Mouse (Mus musculus) hindbrain, embryonic 16.5 days (tissue): ENCODE results near the gene Spata21. TPM values are rescaled to one million over a fixed set of nuclear protein-coding genes. Genes with fewer than 3 reads are reported as not detected.

ENCODE experiments used
- ATAC-seq: fragments of 200-750 bp; cut with Nextera tagmentation; 2 replicates; pipeline ENCODE4 v1.8.0; 2017; ENCODE audit warnings: moderate TSS enrichment, moderate library complexity
- H3K27ac ChIP-seq: fragments of 300-500 bp; sonication (generic); 2 replicates; pipeline ENCODE4 v1.5.1; 2014; ENCODE audit warnings: low read depth, mild to moderate bottlenecking, control low read depth, low read length, moderate library complexity
- H3K27me3 ChIP-seq: fragments of 300-500 bp; sonication (generic); replicated peaks from 2 replicates; pipeline ENCODE4 v1.6.1; 2014; ENCODE audit warnings: low read length; ENCODE audit not compliant: control insufficient read depth, insufficient read depth
- H3K36me3 ChIP-seq: fragments of 300-500 bp; sonication (generic); 2 replicates; pipeline ENCODE4 v1.6.1; 2014; ENCODE audit warnings: mild to moderate bottlenecking, low read length, moderate library complexity, mixed read lengths; ENCODE audit not compliant: control insufficient read depth, insufficient read depth
- H3K4me1 ChIP-seq: fragments of 300-500 bp; sonication (generic); 2 replicates; pipeline ENCODE4 v1.6.1; 2014; ENCODE audit warnings: low read depth, low read length; ENCODE audit not compliant: control insufficient read depth, insufficient read depth
- H3K4me2 ChIP-seq: fragments of 300-500 bp; sonication (generic); 2 replicates; pipeline ENCODE4 v1.6.1; 2014; ENCODE audit warnings: mild to moderate bottlenecking, low read length, control low read depth, moderate library complexity
- H3K4me3 ChIP-seq: fragments of 300-500 bp; sonication (generic); 2 replicates; pipeline ENCODE4 v1.5.1; 2014; ENCODE audit warnings: mild to moderate bottlenecking, low read length, control low read depth, moderate library complexity
- H3K9ac ChIP-seq: fragments of 300-500 bp; sonication (generic); 2 replicates; pipeline ENCODE4 v1.6.1; 2014; ENCODE audit warnings: low read depth, mild to moderate bottlenecking, control low read depth, low read length, moderate library complexity
- H3K9me3 ChIP-seq: fragments of 300-500 bp; sonication (generic); 2 replicates; pipeline ENCODE4 v1.6.1; 2014; ENCODE audit warnings: mild to moderate bottlenecking, low read length, moderate library complexity; ENCODE audit not compliant: control insufficient read depth
- WGBS: fragments of 180-500 bp; shearing (Covaris S2); extraction: QIAGEN DNeasy Blood & Tissue Kit; methylation state at CpG from one replicate; pipeline ENCODE4 v1.1.7; 2014; 5-methylcytosine and 5-hydroxymethylcytosine counted together
- polyA plus RNA-seq: library from polyadenylated mRNA; unstranded; fragments of >200 nt; fragmentation: Nextera tagmentation; extraction: Ambion mirVana; gene quantifications from 2 replicates; pipeline ENCODE4 v1.2.1, GENCODE M21; 2015

The Spata21 gene
- polyA plus RNA-seq, 1 experiment from 2014 or later, result 0.60 TPM

DNA sequence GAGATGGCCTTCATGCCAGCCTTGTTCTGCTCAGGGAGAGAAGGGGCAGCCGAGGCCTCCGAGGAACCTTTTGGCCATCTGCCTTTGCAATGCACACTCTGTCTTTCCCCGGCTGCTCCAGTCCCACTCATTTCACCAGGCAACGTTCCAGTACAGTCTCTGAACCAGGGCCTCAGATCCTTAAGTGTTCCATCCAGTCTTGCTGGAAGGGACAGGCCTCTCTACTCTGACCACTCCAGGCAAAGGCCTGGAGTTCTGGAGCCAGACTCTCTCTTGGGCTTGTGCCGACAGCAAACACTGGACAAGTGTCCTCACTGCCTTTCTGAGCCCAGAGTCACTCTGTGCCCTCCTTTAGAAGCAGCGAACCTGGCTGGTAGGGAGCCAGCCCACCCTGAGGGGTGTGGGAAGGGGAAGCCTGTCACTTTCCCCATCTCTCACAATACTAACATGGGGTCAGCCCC is 26.4 kb downstream of the Spata21 start:
- Histone ChIP-seq H3K27ac (peak overlapping the region; percentile 71; the same call in 1 of the 2 replicates), H3K27me3 (no peaks in the 10 kb centered on the region), H3K4me1 (peaks cover 6% of the 10 kb centered on the region), H3K9me3 (no peaks in the 10 kb centered on the region), H3K9ac (no peak overlapping the region; the same call in 1 of the 2 replicates), H3K36me3 (peaks cover 7% of the 10 kb centered on the region), H3K4me2 (no peak overlapping the region), H3K4me3 (no peak overlapping the region)
- WGBS, result 63% methylated on average over 6 of the region's 6 CpGs
- peak; percentile 74 for ATAC-seq

DNA sequence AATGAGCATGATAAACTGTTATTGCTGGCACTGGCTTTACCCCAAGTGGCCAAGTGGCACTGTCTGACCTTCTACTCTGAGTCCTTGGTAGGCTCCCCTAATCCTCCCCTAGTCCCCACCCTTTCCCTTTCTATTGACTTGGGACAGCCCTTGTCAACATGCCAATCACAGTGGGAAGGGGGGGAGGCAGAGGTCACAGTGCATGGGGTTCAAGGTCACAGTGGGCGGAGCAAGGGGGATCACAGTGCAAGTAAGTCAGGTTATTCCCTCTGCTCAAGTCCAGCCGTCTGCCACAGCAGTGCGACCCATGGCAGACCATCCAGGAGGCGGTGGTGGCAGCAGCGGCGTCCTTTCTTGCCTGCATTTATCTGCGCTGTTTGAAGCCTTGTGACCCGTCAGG is 27.3 kb downstream of the Spata21 start:
- H3K9me3 ChIP-seq, result no peaks in the 10 kb centered on the region
- peak overlapping the region; percentile 29; the same call in 1 of the 2 replicates for H3K27ac ChIP-seq
- no peak overlapping the region for H3K4me2 ChIP-seq
- H3K27me3 ChIP-seq, result no peaks in the 10 kb centered on the region
- ATAC-seq, result no peak
- peaks cover 6% of the 10 kb centered on the region for H3K4me1 ChIP-seq
- H3K9ac ChIP-seq, result no peak overlapping the region
- H3K4me3 ChIP-seq, result no peak overlapping the region
- WGBS, result 71% methylated on average over 8 of the region's 8 CpGs
- peaks cover 7% of the 10 kb centered on the region for H3K36me3 ChIP-seq

DNA sequence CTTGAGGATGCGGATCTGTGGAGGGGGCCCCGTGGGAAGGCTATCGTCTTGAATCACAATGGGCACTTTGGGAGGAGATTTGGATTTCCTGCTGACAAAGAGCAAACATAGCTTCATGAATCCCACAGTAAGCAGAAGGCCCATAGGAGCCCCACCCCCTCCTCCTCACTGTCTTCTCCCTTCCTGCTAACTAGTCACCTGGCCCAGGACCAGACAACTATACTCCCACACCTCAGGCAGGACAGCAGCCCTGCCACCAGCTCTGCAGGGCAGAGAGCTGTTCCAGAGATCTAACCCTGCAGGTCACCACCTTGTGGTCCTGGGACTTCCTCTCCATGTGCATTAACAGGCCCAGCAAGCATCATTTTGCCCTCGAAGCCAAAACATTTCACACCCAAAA is 30.6 kb downstream of the Spata21 start:
- Histone ChIP-seq H3K4me3 (no peak overlapping the region), H3K27ac (no peak overlapping the region), H3K36me3 (peaks cover 6% of the 10 kb centered on the region), H3K27me3 (no peaks in the 10 kb centered on the region), H3K9me3 (no peaks in the 10 kb centered on the region), H3K9ac (no peak overlapping the region), H3K4me2 (no peak overlapping the region), H3K4me1 (peaks cover 14% of the 10 kb centered on the region)
- ATAC-seq, result no peak
- 62% methylated on average over 4 of the region's 4 CpGs for WGBS

GRCm38 (mm10) chr4:141120700-141121099 is 32.6 kb downstream of the Spata21 start:
- 21% methylated on average over 11 of the region's 11 CpGs for WGBS
- peak; percentile 57; the same call in 1 of the 2 replicates for ATAC-seq

DNA sequence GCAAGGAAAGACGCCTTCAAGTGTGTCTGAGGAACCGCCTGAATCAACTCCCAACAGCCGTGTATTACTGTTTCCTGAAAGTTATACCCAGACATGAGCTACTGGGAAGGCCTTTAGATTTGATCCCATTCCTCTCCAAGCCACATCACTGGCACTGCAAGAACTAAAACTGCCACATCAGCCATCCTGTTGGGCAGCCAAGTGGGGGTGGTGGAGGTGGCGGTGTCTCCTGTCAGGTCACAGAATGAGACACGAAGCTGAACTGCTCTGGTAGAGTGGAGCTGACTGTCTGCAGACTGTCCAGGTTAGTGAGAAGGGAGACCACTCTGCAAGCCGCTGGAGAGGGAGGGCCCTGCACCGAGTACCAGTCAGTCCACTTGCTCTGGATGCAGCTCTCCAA is 34.5 kb downstream of the Spata21 start:
- H3K4me3 ChIP-seq, result no peak overlapping the region
- WGBS, result 88% methylated on average over 7 of the region's 7 CpGs
- H3K9me3 ChIP-seq, result no peaks in the 10 kb centered on the region

More at GRCm38 (mm10) chr4:141120700-141121099, 32.6 kb downstream of the Spata21 start:
- Histone ChIP-seq H3K4me2 (no peak overlapping the region), H3K9me3 (no peaks in the 10 kb centered on the region), H3K27me3 (no peaks in the 10 kb centered on the region), H3K9ac (no peak overlapping the region), H3K27ac (no peak overlapping the region), H3K4me1 (peaks cover 14% of the 10 kb centered on the region), H3K4me3 (no peak overlapping the region), H3K36me3 (peaks cover 3% of the 10 kb centered on the region; the same call in 1 of the 2 replicates)

DNA sequence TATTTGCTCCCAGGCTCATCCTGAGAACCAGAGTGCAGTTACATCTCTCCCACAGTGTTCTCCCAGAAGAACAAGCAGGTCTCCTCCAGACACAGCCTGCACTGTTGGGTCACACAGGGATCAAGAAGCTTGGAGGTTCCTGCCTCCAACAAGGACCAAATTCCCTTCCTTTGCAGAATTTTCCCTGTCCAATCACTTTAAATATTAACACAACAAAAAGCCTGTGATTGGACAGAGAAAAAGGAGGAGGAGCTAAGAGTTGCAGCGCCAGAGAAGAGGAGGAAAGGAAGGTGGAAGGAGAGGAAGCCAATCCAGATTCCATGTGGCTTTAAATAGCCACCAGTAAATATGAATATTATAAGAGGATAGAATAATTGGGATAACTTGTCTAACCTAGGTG is 34.9 kb downstream of the Spata21 start:
- H3K36me3 ChIP-seq, result no peaks in the 10 kb centered on the region
- 29% methylated on average over 1 of the region's 1 CpGs for WGBS
- ATAC-seq, result no peak
- H3K9me3 ChIP-seq, result no peaks in the 10 kb centered on the region
- H3K4me1 ChIP-seq, result peaks cover 14% of the 10 kb centered on the region
- no peak overlapping the region for H3K9ac ChIP-seq
- H3K4me2 ChIP-seq, result no peak overlapping the region
- no peak overlapping the region for H3K27ac ChIP-seq
- H3K27me3 ChIP-seq, result no peaks in the 10 kb centered on the region
- no peak overlapping the region for H3K4me3 ChIP-seq

More for the DNA sequence above, 34.5 kb downstream of the Spata21 start:
- ATAC-seq, result no peak
- no peaks in the 10 kb centered on the region for H3K36me3 ChIP-seq
- H3K4me2 ChIP-seq, result no peak overlapping the region
- H3K4me1 ChIP-seq, result peaks cover 14% of the 10 kb centered on the region
- no peak overlapping the region for H3K27ac ChIP-seq
- H3K9ac ChIP-seq, result no peak overlapping the region
- no peaks in the 10 kb centered on the region for H3K27me3 ChIP-seq

DNA sequence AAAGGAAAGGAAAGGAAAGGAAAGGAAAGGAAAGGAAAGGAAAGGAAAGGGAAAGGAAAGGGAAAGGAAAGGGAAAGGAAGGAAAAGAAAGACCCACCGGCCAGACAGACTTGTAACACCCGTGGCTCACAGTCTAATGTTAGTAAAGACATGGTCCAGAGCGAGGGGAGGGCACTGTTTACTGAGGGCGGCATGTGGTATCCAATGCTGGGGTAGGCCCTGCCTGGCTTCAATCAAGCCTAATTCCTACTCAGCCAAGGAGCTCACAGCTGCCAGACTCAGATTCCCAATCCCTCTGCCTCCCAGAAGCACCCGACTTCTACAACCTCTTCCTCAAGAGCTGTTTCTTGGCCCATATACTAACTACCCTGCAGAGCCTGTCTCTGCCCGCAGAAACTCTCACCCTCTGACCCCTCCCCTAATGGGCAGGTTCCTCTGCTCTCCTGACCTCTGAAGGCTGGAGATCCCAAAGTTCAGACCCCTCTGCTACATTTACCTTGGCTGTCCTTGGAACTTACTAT is 41.1 kb downstream of the Spata21 start:
- H3K4me2 ChIP-seq, result no peak overlapping the region
- no peak overlapping the region for H3K9ac ChIP-seq
- no peaks in the 10 kb centered on the region for H3K9me3 ChIP-seq
- 69% methylated on average over 6 of the region's 6 CpGs for WGBS
- H3K27ac ChIP-seq, result no peak overlapping the region
- no peaks in the 10 kb centered on the region for H3K27me3 ChIP-seq
- H3K36me3 ChIP-seq, result no peaks in the 10 kb centered on the region
- peaks cover 20% of the 10 kb centered on the region for H3K4me1 ChIP-seq
- no peak for ATAC-seq
- no peak overlapping the region for H3K4me3 ChIP-seq

GRCm38 (mm10) chr4:141130704-141131342 is 42.7 kb downstream of the Spata21 start:
- peak overlapping the region; percentile 62 for H3K27ac ChIP-seq
- no peaks in the 10 kb centered on the region for H3K36me3 ChIP-seq
- WGBS, result 80% methylated on average over 6 of the region's 6 CpGs
- ATAC-seq, result no peak
- H3K4me1 ChIP-seq, result peaks cover 29% of the 10 kb centered on the region
- no peak overlapping the region for H3K4me2 ChIP-seq
- no peaks in the 10 kb centered on the region for H3K9me3 ChIP-seq
- H3K9ac ChIP-seq, result no peak overlapping the region
- no peaks in the 10 kb centered on the region for H3K27me3 ChIP-seq
- no peak overlapping the region for H3K4me3 ChIP-seq

DNA sequence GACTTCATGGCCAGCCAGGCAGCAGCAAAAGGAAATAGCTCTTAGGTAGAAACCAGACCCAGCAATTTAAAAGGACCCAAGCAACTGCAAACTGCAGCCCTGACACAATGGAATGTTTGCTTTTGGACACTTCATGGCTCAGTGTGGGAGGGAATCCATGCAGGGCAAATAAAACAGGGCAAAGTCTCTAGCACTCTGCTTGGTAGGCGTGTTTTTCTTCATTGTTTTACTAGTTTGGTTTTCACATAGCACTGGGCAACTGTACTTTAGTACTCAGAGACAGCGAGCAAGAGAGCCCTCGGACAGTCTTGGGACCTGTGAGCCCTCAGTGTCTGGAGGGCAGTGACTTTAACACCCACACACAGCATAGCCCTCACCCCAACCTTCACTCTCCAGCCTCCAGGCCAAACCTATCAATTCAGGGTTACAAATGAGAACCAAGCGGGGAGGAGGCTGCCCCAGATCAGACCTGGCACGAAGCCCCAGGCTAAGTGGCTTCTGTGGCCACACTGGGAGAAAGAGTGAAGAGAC is 43.5 kb downstream of the Spata21 start:
- Histone ChIP-seq H3K9me3 (no peaks in the 10 kb centered on the region), H3K4me2 (no peak overlapping the region), H3K27me3 (no peaks in the 10 kb centered on the region), H3K27ac (peak overlapping the region; percentile 62), H3K36me3 (no peaks in the 10 kb centered on the region), H3K9ac (no peak overlapping the region), H3K4me1 (peaks cover 37% of the 10 kb centered on the region), H3K4me3 (no peak overlapping the region)
- 0 out of 2 replicates have a peak, but pooled peaks have one; percentile 26 for ATAC-seq
- 32% methylated on average over 5 of the region's 5 CpGs for WGBS
